Comparison of ENCODE assay signal across 17 mouse cellular contexts in the genomic region with DNA sequence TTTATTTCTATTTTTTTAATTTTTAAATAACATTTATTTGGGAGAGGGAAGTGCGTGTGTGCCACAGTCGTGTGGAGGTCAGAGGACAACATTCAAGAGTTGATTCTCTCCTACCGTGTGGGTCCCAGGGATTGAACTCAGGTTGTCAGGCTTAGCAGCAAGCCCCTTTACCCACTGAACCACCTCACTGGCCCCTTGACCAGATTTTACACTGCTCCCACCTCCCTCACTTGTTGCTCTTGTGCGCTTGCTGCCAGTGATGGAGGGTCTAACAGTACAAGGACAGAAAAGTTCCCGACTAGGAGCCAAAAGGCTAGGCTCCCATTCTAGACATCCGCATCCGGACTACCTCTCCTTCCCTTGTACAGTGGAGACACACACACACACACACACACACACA. TPM values are rescaled to one million over a fixed set of nuclear protein-coding genes. Genes with fewer than 3 reads are reported as not detected.
"Had no signal": no experiment of that assay in that cellular context is flagged by ENCODE, and none has a peak within 500 bp of the region (broad histone marks: within the 10 kb centered on the region; RNA-seq: fewer than 3 reads in every experiment).

No protein-coding gene starts in this region.

- H3K27me3 ChIP-seq: intestine, embryonic 15.5 days; limb, embryonic 12.5 days; limb, embryonic 15.5 days; neural tube, embryonic 13.5 days; stomach, embryonic 15.5 days had no signal

- H3K9me3 ChIP-seq: intestine, embryonic 15.5 days; limb, embryonic 12.5 days; limb, embryonic 15.5 days; midbrain, embryonic 12.5 days; neural tube, embryonic 13.5 days; stomach, embryonic 15.5 days had no signal

- DNase-seq: kidney, adult 11 months; kidney, adult 8-10 months; kidney, postnatal 14 days; kidney, postnatal 4 days; left cerebral cortex, postnatal 4 days; retina, postnatal 1 day; right cerebral cortex, postnatal 25 days; thymus, postnatal 25 days had no signal

- H3K36me3 ChIP-seq: intestine, embryonic 15.5 days; stomach, embryonic 15.5 days had no signal

- ATAC-seq: intestine, embryonic 15.5 days; midbrain, embryonic 16.5 days had no signal

- H3K4me3 ChIP-seq: intestine, embryonic 15.5 days; limb, embryonic 12.5 days; limb, embryonic 15.5 days; midbrain, embryonic 12.5 days; myocyte; neural tube, embryonic 13.5 days; stomach, embryonic 15.5 days had no signal

- H3K27ac ChIP-seq: intestine, embryonic 15.5 days; limb, embryonic 12.5 days; limb, embryonic 15.5 days; midbrain, embryonic 12.5 days; neural tube, embryonic 13.5 days; stomach, embryonic 15.5 days had no signal

- H3K9ac ChIP-seq: intestine, embryonic 15.5 days; limb, embryonic 12.5 days; limb, embryonic 15.5 days; lung, embryonic 14.5 days; midbrain, embryonic 12.5 days; neural tube, embryonic 13.5 days; stomach, embryonic 15.5 days had no signal

- H3K4me1 ChIP-seq: limb, embryonic 12.5 days had no signal

RNA-seq across cellular contexts. Expression of gene Gp9, which starts 27.6 kb away (rescaled TPM):
- total RNA-seq: left cerebral cortex, postnatal 4 days had no signal
- polyA plus RNA-seq: myocyte had no signal
